Mouse (Mus musculus) heart, embryonic 15.5 days (tissue): ENCODE measurements around the gene Cep170b. TPM values are rescaled to one million over a fixed set of nuclear protein-coding genes. Genes with fewer than 3 reads are reported as not detected.

Source experiments
- ATAC-seq: fragments of 200-750 bp; cut with Nextera tagmentation; replicated peaks from 2 replicates; pipeline ENCODE4 v1.8.0; 2017; ENCODE audit warnings: low read depth, moderate TSS enrichment; ENCODE audit not compliant: insufficient number of reproducible peaks, insufficient read depth, low FRiP score
- H3K27ac ChIP-seq: fragments of 300-500 bp; sonication (generic); 2 replicates; pipeline ENCODE4 v1.5.1; 2015; ENCODE audit warnings: mild to moderate bottlenecking, inconsistent platforms
- H3K27me3 ChIP-seq: fragments of 300-500 bp; sonication (generic); 2 replicates; pipeline ENCODE4 v1.6.1; 2015; ENCODE audit warnings: inconsistent platforms
- H3K36me3 ChIP-seq: fragments of 300-500 bp; sonication (generic); 2 replicates; pipeline ENCODE4 v1.6.1; 2015; ENCODE audit warnings: mild to moderate bottlenecking, inconsistent platforms
- H3K4me1 ChIP-seq: fragments of 300-500 bp; sonication (generic); replicated peaks from 2 replicates; pipeline ENCODE4 v1.6.1; 2015; ENCODE audit warnings: inconsistent platforms
- H3K4me2 ChIP-seq: fragments of 300-500 bp; sonication (generic); 2 replicates; pipeline ENCODE4 v1.6.1; 2015; ENCODE audit warnings: inconsistent platforms, mild to moderate bottlenecking, moderate library complexity
- H3K4me3 ChIP-seq: fragments of 300-500 bp; sonication (generic); 2 replicates; pipeline ENCODE4 v1.5.1; 2015; ENCODE audit warnings: mild to moderate bottlenecking, inconsistent platforms
- H3K9ac ChIP-seq: fragments of 300-500 bp; sonication (generic); 2 replicates; pipeline ENCODE4 v1.6.1; 2015; ENCODE audit warnings: mild to moderate bottlenecking, inconsistent platforms
- H3K9me3 ChIP-seq: fragments of 300-500 bp; sonication (generic); replicated peaks from 2 replicates; pipeline ENCODE4 v1.6.1; 2016; ENCODE audit warnings: inconsistent platforms
- WGBS: fragments of 180-500 bp; shearing (Covaris S2); methylation state at CpG from one replicate; pipeline ENCODE4 v1.1.7; 2015; ENCODE audit warnings: mixed read lengths; 5-methylcytosine and 5-hydroxymethylcytosine counted together
- polyA plus RNA-seq: library from polyadenylated mRNA; unstranded; fragments of >200 nt; fragmentation: Nextera tagmentation; extraction: Ambion mirVana; gene quantifications from 2 replicates; pipeline ENCODE4 v1.2.1, GENCODE M21; 2015

Cep170b gene
- polyA plus RNA-seq, 1 experiment from 2014 or later = 4.8 TPM

GRCm38 (mm10) chr12:112678555-112679026 lies 41.7 kb upstream of the Cep170b start, which contains the start of gene Zbtb42:
Gene Zbtb42, plus strand, starts transcription at chr12:112678828.
- Histone ChIP-seq H3K4me3 (peak within 1 kb of the TSS; percentile 85), H3K9me3 (no peaks in the 10 kb centered on the region), H3K4me2 (peak within 1 kb of the TSS; percentile 89), H3K27ac (peak within 1 kb of the TSS; percentile 86), H3K4me1 (peaks cover 42% of the 10 kb centered on the region), H3K9ac (peak within 1 kb of the TSS; percentile 81), H3K36me3 (no peaks in the 10 kb centered on the region), H3K27me3 (peaks cover 21% of the 10 kb centered on the region)
- ATAC-seq = peak; percentile 33
- WGBS = 1% methylated on average over 43 of the region's 60 CpGs

- ATAC-seq = peak; percentile 15; the same call in 1 of the 2 replicates
- peaks cover 41% of the 10 kb centered on the region for H3K4me1 ChIP-seq
- H3K36me3 ChIP-seq = no peaks in the 10 kb centered on the region
- peak overlapping the region; percentile 89 for H3K4me2 ChIP-seq
- H3K27me3 ChIP-seq = peaks cover 21% of the 10 kb centered on the region
- H3K4me3 ChIP-seq = peak overlapping the region; percentile 85
- H3K27ac ChIP-seq = peak overlapping the region; percentile 86
- WGBS = 5% methylated on average over 78 of the region's 87 CpGs
- no peaks in the 10 kb centered on the region for H3K9me3 ChIP-seq
- H3K9ac ChIP-seq = peak overlapping the region; percentile 81
Observed at GRCm38 (mm10) chr12:112679027-112679996, 40.9 kb upstream of the Cep170b start.

GRCm38 (mm10) chr12:112683351-112683750 lies 36.9 kb upstream of the Cep170b start:
- H3K27ac ChIP-seq = no peak overlapping the region
- H3K4me2 ChIP-seq = no peak overlapping the region
- ATAC-seq = no peak
- H3K27me3 ChIP-seq = peaks cover 24% of the 10 kb centered on the region
- WGBS = 72% methylated on average over 7 of the region's 7 CpGs
- H3K36me3 ChIP-seq = no peaks in the 10 kb centered on the region
- H3K9me3 ChIP-seq = no peaks in the 10 kb centered on the region
- H3K4me3 ChIP-seq = no peak overlapping the region
- H3K4me1 ChIP-seq = peaks cover 14% of the 10 kb centered on the region
- H3K9ac ChIP-seq = no peak overlapping the region

- 41% methylated on average over 15 of the region's 15 CpGs for WGBS
- 0 out of 2 replicates have a peak overlapping the region, but pooled peaks have one; percentile 8 for H3K4me2 ChIP-seq
- H3K27me3 ChIP-seq = peaks cover 5% of the 10 kb centered on the region; the same call in 1 of the 2 replicates
- no peaks in the 10 kb centered on the region for H3K9me3 ChIP-seq
- no peak overlapping the region for H3K27ac ChIP-seq
- H3K9ac ChIP-seq = no peak overlapping the region
- no peaks in the 10 kb centered on the region for H3K36me3 ChIP-seq
- ATAC-seq = no peak
- H3K4me3 ChIP-seq = no peak overlapping the region
- peaks cover 16% of the 10 kb centered on the region for H3K4me1 ChIP-seq
Observed at GRCm38 (mm10) chr12:112688458-112688857, 31.8 kb upstream of the Cep170b start.

DNA sequence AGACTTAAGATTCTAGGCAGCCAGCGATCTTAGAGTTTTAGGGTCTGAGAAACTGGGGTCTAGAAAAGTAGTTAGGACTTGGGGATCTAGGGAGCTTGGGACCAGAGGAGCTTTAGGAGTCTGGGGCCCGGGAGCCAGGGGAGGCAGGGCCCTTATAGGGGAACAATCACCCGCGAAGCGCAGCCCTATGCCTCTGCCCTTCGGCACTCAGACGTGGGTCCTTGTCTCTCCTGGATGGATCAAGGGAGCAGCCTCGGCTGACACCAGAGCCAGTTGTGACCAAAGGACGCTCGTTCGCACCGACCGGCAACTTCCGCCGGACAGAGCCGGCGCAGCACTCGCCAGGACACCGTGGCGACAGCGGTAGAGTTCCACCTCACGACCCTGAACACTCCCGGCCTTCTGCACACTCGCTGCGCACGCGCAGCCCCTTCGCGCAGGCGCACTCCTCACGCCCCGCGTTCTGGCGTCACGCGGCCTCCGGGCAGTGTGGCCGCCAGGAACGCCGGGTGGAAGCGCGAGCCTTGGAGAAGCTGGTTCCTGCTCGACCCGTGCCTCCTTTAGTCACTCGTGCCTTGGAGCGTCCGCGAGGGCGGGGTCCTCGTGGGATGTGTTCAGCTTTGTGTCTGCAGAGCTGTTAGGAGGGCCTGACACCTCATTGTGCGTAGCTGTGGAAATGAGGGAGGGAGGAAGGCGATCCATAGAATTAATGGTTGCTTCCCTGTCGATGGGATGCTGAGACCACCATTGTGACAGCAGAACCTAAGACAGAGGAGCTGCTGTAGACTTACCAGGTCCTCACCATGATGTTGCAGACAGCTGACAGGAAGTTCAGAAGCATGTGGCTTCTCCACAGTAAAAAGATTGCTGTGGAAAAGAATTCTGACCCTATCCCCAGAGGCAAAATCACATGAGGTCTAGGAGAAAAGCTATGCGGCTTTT lies 26.8 kb upstream of the Cep170b start:
- 3% methylated on average over 54 of the region's 54 CpGs for WGBS

DNA sequence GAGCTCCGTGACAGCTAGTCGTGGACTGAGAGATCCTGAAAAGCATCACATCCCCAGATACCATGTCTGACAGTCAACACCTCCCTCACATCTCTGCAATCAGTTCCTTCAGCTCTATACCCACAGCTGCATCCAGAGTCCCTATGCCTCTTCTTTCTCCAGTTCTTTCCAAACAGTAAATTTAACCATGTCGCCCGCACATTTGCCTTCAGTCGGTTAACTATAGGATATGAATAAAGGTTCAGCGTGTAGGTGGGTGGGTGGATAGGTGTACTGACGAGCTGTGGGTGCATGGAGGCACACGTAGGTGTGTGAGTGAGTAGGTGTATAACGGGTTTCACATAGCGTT lies 26.2 kb upstream of the Cep170b start:
- Histone ChIP-seq H3K9ac (peak overlapping the region; percentile 84), H3K27ac (peak overlapping the region; percentile 82; the same call in 1 of the 2 replicates), H3K4me2 (peak overlapping the region; percentile 78), H3K4me3 (peak overlapping the region; percentile 62), H3K4me1 (peaks cover 17% of the 10 kb centered on the region), H3K9me3 (no peaks in the 10 kb centered on the region), H3K36me3 (no peaks in the 10 kb centered on the region), H3K27me3 (peaks cover under 1% of the 10 kb centered on the region; the same call in 1 of the 2 replicates)
- ATAC-seq = no peak
- 75% methylated on average over 10 of the region's 10 CpGs for WGBS

More for the DNA sequence above, 26.8 kb upstream of the Cep170b start:
- Histone ChIP-seq H3K27ac (peak overlapping the region; percentile 82), H3K4me2 (peak overlapping the region; percentile 78), H3K4me1 (peaks cover 21% of the 10 kb centered on the region), H3K36me3 (no peaks in the 10 kb centered on the region), H3K4me3 (peak overlapping the region; percentile 62), H3K27me3 (peaks cover 2% of the 10 kb centered on the region; the same call in 1 of the 2 replicates), H3K9ac (peak overlapping the region; percentile 84), H3K9me3 (no peaks in the 10 kb centered on the region)
- ATAC-seq = peak; percentile 98

- Histone ChIP-seq H3K27ac (no peak overlapping the region), H3K9me3 (no peaks in the 10 kb centered on the region), H3K4me2 (no peak overlapping the region), H3K4me3 (no peak overlapping the region), H3K9ac (no peak overlapping the region), H3K4me1 (peaks cover 25% of the 10 kb centered on the region), H3K27me3 (peaks cover 22% of the 10 kb centered on the region), H3K36me3 (no peaks in the 10 kb centered on the region)
- ATAC-seq = no peak
- 81% methylated on average over 3 of the region's 3 CpGs for WGBS
Observed at GRCm38 (mm10) chr12:112696806-112697425, 23.3 kb upstream of the Cep170b start.

GRCm38 (mm10) chr12:112700522-112700921 lies 19.7 kb upstream of the Cep170b start:
- WGBS = 9% methylated on average over 15 of the region's 15 CpGs
- Histone ChIP-seq H3K4me1 (peaks cover 9% of the 10 kb centered on the region), H3K9me3 (no peaks in the 10 kb centered on the region), H3K4me3 (peak overlapping the region; percentile 18; the same call in 1 of the 2 replicates), H3K36me3 (no peaks in the 10 kb centered on the region), H3K27me3 (peaks cover 26% of the 10 kb centered on the region), H3K4me2 (peak overlapping the region; percentile 44), H3K27ac (no peak overlapping the region), H3K9ac (peak overlapping the region; percentile 36)
- ATAC-seq = 0 out of 2 replicates have a peak, but pooled peaks have one; percentile 16

GRCm38 (mm10) chr12:112702374-112703320 lies 17.6 kb upstream of the Cep170b start:
- H3K9me3 ChIP-seq = no peaks in the 10 kb centered on the region
- no peak overlapping the region for H3K4me3 ChIP-seq
- no peak overlapping the region for H3K27ac ChIP-seq
- H3K4me2 ChIP-seq = no peak overlapping the region
- peaks cover 31% of the 10 kb centered on the region for H3K27me3 ChIP-seq
- H3K4me1 ChIP-seq = peaks cover 18% of the 10 kb centered on the region
- no peaks in the 10 kb centered on the region for H3K36me3 ChIP-seq
- no peak for ATAC-seq
- 39% methylated on average over 6 of the region's 6 CpGs for WGBS
- H3K9ac ChIP-seq = no peak overlapping the region
